Mouse (Mus musculus): Measurements from ENCODE around the gene Timm44. TPM values are rescaled to one million over a fixed set of nuclear protein-coding genes. Genes with fewer than 3 reads are reported as not detected.

Gene Timm44
- 89.5 and 95.6 TPM in 2 replicates for polyA plus RNA-seq (2012; rRNA removed)

DNA sequence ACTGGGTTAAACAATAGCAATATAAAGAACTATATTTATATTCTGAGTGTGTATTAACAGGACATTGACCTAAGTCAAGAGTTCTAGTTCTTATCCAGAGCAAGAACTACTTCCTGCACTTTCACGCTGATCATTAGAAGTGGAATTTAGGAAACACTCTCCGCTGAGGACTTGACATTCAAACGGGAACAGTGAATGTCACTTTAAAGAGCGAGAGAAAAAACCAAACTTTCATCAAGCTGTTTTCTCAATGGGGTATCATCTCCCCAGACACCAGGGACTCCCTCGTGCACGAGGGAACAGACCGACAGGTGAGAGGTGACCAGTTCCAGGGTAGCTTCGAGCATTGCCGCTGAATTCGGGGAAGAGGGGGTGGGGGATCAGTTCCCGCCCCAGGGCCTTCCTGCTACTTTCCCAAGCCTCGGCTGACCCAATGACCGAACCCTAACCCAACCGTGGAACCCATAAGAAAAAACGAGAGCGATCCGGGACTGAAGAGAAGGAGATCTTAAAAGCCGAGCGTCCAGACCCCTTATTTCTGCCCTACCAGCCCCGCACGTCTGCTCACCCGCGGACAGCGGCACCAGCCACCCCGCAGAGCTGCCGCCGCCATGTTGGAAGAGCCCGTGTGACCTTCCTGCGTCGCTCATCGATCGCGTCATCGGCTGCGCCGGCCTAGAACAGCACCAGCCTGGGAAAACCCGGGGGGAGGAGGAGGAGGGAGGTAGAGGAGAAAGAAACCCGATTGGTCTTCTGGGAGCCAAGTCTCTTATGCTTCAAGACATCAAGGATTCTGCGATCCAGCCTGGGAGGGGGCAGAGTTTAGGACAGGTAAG lies at the start of gene Timm44:
Gene Timm44, minus strand, starts transcription at position 639 of the 836 bp plus-strand sequence.

DNA sequence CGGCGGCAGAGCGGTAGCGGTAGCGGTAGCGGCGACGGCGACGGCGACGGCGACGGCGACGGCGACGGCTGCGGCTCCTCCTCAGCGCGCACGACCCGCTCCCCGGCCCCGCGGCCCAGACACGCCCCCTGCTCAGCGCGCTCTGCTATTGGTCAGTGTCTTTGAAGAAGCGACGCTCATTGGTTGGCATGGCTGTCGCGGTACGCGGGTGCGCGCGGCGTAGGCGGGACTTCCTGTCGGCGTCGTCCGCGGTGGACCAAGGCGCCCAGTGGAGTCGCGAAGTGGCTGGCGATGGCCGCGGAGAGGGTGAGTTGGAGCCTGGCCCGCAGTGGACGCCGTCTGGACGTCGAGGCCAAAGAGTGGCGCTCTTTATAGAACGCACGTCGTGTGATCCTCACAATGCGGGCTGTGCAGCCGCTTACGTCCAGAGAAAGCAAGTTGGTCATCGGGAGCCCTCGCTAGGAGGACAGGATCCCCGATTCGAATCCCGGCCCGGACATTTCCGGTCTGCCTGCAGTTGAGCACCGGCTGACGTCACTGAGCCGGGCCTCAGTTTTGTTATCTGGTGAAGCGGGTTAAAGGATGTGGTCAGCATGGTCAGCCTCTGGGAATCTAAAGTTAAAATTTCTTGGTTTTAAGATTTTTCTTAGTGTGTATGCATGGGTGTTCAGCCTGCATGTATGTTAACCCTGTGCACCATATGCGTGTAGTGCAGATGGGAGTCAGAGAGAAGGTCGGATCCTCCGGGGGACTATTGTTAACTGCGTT lies 49.5 kb upstream of the Timm44 start, which contains the start of the genes Ccl25 and Elavl1:
Gene Ccl25, plus strand, starts transcription at position 228 of the 768 bp plus-strand sequence.
Gene Elavl1, minus strand, starts transcription at position 431 of the 768 bp plus-strand sequence.

DNA sequence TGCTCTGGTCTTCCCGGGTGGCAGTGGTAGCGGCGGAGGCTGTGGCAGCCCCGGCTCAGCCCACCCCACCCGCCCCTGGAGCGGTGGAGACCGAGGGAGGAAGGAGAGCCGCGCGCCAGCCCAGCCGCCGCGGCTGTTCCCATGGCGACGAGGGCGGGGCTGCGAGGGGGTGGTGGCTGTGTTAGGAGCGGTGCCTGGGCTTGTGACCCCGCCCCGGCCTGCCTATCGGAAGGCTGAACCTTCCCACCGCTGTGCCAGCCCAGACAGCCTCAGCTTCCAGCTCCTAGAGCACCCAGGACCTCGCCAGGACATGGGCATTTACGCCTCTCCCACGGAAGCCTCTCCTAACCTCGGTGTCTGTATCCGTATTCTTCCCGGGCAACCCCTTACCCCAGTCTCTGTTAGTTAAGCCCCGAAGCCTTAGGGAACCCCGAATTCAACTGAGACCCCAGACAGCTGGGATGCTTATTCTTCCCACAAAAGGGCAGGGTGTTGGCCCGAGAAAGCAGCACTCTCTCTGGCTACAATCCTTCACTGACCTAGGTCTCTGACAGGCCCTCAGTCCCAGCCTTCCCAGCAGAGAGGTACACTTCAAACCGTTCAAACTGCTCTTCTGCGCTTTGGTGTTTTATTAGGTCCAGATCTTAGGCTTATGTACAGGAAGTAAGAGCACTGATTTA lies 16.4 kb downstream of the Timm44 start, which contains the start of gene Ctxn1:
Gene Ctxn1, minus strand, starts transcription at position 150 of the 680 bp plus-strand sequence.

DNA sequence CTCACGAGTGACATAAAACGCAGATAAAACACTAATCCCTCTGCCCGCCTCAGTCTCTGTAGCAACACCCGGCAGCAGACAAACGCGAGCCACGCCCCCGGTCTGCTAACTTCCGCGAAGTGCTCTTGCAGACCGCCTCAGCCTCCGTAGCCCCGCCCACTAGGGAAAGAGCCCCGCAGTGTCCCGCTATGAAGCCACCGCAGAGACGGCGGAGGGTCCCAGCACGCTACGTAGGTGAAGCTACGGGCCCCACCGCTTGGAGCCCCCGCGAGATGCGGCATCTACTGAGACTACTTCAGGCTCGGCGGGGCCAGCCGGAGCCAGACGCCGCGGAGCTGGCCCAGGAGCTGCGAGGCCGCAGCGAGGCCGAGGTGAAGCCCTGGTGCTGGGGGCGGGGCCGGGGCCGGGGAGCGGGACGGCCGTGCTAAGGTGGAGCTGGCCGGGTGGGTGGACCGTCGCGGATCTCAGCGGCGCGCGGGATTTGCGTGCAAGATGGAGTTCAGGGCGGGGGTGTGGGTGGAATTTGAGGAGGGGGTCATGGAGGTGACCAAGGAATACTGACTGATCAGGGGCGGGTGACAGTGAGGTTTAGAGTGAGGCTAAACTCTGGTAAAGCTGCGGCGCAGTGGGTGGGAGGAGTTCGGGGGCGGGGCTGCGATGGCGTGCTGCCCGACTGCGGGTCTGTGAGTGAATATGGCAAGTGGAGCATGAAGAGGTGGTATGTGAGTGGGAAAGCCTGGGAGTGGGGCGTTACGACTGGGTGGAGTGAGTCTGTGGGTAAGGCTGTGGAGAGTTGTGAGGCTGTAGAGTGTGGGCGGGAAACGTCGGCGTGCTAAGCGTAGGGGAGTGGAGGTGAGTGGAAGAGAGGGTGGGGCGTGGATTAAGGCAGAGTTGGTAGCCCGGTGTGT lies 22.5 kb downstream of the Timm44 start, which contains the start of gene Snapc2:
Gene Snapc2, plus strand, starts transcription at position 147 of the 908 bp plus-strand sequence.

DNA sequence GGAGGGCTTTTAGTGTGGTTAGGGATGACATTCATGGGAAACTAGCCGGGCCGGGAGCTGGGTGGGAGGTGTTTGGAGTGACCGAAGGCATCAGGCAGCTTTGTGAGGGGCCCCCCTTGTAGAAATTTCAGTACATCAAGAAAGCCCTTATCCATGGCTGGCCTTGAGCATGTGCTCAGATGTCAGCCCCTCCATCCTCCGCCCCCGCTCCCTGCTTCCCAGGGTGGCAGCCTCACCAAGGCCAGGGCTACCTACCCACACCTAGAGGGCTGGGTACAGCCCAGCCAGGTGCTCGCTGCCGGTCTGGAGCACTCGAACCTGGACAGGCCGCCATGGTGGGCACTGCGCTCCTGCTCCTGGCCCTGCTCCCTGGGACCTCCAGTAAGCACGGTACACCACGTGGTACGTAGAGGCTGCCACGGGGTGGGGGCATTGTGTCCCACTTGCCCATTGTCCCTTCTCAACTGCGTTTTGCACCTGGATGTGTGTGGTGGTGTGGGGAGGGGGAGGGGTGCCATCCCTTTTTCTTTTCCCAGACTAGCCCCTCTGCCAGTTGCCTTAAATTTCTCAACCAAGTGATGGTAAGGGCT lies 27.7 kb downstream of the Timm44 start, which contains the start of gene Tgfbr3l:
Gene Tgfbr3l, plus strand, starts transcription at position 264 of the 590 bp plus-strand sequence.

DNA sequence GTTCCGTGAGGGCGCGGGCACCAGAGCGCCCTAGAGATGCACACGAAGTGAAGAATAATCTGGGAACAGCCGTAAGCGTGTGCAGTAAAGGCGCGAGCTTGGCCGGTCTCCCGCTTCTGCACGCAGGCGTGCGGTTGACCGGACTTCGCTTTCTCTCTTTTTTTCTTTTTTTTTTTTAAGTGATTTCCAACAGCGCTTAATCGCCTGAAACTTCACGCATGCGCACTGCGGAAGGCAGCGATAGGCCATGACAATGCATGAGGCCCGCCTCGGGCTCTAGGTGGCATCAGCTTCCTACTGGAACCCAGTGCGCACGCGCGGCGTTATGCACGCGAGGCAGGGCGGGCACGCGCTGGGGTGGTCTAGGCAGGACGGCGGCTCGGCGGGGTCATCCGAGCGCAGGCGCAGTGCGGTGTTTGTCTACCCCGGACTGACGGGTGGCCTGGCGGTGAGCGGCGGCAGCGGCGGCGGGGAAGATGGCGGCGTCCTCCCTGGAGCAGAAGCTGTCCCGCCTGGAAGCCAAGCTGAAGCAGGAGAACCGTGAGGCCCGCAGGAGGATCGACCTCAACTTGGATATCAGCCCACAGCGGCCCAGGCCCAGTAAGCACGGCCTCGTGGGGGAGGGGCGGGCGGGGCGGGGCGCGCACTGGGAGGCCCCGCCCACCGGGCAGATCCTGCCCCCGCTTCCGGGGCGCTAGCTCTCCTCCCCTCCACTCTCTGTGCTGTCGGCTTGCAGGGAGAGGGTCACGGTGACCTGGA lies 37.1 kb downstream of the Timm44 start, which contains the start of the genes Map2k7 and Gm49320:
Gene Map2k7, plus strand, starts transcription at position 307 of the 759 bp plus-strand sequence.
Gene Gm49320, plus strand, starts transcription at position 432 of the 759 bp plus-strand sequence.

DNA sequence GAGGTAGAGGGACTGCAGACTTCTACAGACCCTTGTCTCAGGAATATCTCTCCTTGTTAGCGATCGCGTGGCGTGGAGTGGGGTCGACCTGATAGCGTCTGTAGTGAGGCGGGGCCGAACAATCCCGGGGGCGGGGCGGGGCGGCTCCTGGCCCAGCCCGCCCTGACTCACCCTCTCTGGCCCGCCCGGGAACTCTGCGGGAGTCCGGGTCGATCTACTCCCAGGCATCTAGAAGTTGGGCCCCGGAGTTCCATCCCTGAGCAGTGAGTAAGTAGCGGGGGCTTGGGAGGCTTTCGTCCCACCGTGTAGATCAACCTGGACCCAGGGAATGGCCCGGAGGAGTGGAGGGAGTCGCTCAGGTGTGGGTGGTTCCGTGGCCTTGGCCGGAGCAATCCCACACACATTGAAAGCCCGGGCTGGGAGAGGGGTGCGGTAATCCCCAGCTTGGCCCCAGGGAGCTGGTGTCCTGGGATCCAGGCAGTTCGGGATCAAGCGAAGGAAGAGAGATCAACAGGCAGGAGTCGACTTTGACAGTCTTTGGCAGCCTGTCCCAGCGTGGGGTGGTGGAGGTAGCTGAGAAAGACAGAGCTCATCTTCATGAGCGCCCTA lies 48.9 kb downstream of the Timm44 start, which contains the start of gene Lrrc8e:
Gene Lrrc8e, plus strand, starts transcription at position 89 of the 609 bp plus-strand sequence.

DNA sequence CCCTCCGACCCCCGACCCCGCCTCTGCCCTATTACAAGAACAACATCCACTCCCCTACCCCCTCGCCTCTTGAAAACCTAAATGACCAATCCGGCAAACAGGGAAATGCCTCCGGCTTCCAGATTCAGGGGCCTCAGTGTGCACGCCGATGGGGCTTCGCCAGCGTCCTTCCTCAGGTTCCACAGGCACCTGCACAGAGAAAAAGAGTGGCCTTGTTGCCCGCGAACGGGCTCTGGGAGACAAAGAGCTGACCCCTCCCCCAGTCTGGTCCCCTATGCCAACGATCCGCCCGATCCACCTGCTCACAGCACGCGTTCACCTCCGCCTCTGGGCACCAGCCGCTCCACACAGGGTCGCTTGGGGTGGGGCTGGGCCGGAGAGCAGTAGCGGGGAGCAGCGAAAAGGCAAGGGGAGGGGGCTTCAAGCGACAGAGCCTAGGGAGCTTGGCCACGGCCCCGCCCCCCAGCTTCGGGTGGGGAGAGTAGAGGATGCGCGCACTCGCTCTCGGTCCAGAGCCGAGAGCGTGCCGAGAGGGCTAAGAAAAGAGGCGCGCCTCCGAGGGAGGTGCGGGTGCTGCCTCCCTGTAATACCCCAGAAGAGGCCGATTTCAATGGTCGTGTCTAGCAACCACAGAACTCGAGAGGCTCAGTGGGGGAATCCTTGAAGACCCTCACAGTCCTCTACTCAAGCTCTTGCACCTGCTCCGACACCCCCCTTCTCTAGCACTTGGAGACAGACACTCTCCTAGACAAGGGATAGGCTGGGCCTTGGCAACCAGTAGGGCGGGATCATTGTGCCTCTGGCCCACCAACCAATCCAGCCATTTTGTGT lies 58.7 kb downstream of the Timm44 start, which contains the start of gene Prr36:
Gene Prr36, minus strand, starts transcription at position 669 of the 831 bp plus-strand sequence.

Other genes starting within 250 kb of the Timm44 start
- not detected in 2 replicates for gene Cd209f, start 170.1 kb downstream of the Timm44 start, polyA plus RNA-seq (2012; rRNA removed)
- gene Cd209g, start 141.8 kb downstream of the Timm44 start, polyA plus RNA-seq (2012; rRNA removed) = not detected in 2 replicates
- 34.2 and 35.4 TPM in 2 replicates for gene Evi5l, start 109.3 kb downstream of the Timm44 start, polyA plus RNA-seq (2012; rRNA removed)
- 22.9 and 31.1 TPM in 2 replicates for gene Prr36, start 58.5 kb downstream of the Timm44 start, polyA plus RNA-seq (2012; rRNA removed)
- 0.05 and 0.06 TPM in 2 replicates for gene Lrrc8e, start 49.1 kb downstream of the Timm44 start, polyA plus RNA-seq (2012; rRNA removed)
- gene Map2k7, start 37.2 kb downstream of the Timm44 start, polyA plus RNA-seq (2012; rRNA removed) = 58.2 and 61.0 TPM in 2 replicates
- 2.7 and 6.0 TPM in 2 replicates for gene Gm49320, start 37.0 kb downstream of the Timm44 start, polyA plus RNA-seq (2012; rRNA removed)
- gene Tgfbr3l, start 27.7 kb downstream of the Timm44 start, polyA plus RNA-seq (2012; rRNA removed) = 25.9 and 32.2 TPM in 2 replicates
- gene Snapc2, start 22.8 kb downstream of the Timm44 start, polyA plus RNA-seq (2012; rRNA removed) = 47.8 and 71.6 TPM in 2 replicates
- gene Ctxn1, start 16.6 kb downstream of the Timm44 start, polyA plus RNA-seq (2012; rRNA removed) = 153 and 192 TPM in 2 replicates
- gene Ccl25, start 49.3 kb upstream of the Timm44 start, polyA plus RNA-seq (2012; rRNA removed) = 15.2 and 19.8 TPM in 2 replicates
- gene Elavl1, start 49.5 kb upstream of the Timm44 start, polyA plus RNA-seq (2012; rRNA removed) = 61.1 and 104 TPM in 2 replicates
- 18.2 and 21.5 TPM in 2 replicates for gene Cers4, start 217.1 kb upstream of the Timm44 start, polyA plus RNA-seq (2012; rRNA removed)

All from central nervous system, embryonic 11.5 days (tissue).